Mouse (Mus musculus) telencephalon, adult 2 months (tissue): ENCODE data around the gene 1700029P11Rik.
A peak's percentile ranks its signal among the peaks of the same experiment; 100 is the strongest.
"Not testable (repeated sequence)": the region's sequence is repeated elsewhere in the genome, so short reads cannot be mapped to it uniquely, and the experiment has no call there.

Source experiments
- DNase-seq: peaks from one replicate; pipeline ENCODE4 v3.0.0-alpha.2; 2011; ENCODE audit warnings: low read depth, low spot score

1700029P11Rik gene

DNA sequence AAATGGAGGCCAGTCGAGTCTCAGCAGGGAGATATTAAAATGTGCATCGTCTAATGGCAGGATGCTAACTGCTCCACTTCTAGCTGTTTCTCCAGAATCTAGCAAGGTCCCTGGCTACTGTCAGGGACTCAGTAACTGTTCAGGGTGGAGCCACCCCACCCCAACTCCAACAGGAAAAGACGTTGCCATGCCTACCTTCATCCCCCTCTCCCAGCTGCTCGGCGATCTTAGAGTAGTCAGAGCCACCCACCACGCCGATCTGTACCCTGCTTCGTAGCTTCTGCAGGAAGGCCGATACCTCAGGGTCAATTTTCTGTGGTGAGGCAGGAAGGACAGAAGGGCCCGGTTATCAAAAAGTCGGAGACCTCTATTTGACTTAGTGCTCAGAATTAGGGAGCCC lies 22.7 kb upstream of the 1700029P11Rik start:
- DNase-seq = no peak

GRCm38 (mm10) chr15:81958906-81959305 lies 21.4 kb upstream of the 1700029P11Rik start:
- DNase-seq = no peak

DNA sequence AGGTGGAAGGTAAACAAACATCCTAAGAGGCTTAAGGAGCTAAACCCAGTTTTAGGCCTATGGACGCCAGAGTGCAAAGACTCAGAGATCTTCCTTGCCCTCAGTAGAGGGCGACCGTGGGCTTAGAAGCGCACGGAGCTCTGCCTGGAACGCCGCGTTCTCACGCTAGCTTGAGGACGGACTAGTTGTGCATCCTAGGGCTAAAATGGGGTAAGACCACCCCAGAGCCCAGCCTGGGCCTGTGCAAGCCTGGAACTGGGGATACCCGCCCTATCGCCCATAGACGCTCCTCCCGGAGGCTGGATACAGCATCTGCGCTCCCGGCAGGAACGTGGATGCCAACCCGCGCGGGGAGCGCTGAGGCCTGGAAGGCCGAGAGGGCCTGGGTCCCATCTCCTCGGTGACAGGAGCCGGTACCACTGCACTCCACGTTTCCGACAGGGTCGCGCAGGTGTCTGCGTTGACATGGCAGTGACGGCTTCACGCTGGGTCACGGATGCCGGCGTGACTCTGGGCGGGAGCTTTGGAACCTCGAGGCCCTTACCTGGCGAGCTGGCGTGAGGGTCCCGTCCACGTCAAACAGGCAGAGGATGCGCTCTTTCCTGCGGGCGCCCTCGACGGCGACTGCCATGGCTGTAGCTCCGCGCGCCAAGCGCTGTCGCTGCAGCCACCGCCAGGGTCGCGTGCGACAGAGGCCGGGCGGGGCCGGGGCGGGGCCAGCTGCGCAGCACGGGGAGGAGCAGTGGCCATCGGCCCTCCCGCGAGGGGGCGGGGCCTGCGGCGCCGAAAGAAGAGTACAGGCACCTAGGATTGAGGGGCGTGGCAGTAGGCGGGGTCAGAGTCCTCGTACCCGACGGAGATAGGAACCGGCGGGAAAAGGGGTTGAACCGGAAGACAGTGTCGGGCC lies 19.9 kb upstream of the 1700029P11Rik start, which contains the start of gene Pmm1:
Gene Pmm1, minus strand, starts transcription at position 760 of the 907 bp plus-strand sequence.
- peak; percentile 95 for DNase-seq

GRCm38 (mm10) chr15:81961078-81961451 lies 19.3 kb upstream of the 1700029P11Rik start:
- DNase-seq = no peak

GRCm38 (mm10) chr15:81964262-81964661 lies 16.1 kb upstream of the 1700029P11Rik start:
- DNase-seq = no peak

GRCm38 (mm10) chr15:81964980-81965545 lies 15.3 kb upstream of the 1700029P11Rik start:
- no peak for DNase-seq

GRCm38 (mm10) chr15:81966062-81966829 lies 14.1 kb upstream of the 1700029P11Rik start:
- no peak for DNase-seq

DNA sequence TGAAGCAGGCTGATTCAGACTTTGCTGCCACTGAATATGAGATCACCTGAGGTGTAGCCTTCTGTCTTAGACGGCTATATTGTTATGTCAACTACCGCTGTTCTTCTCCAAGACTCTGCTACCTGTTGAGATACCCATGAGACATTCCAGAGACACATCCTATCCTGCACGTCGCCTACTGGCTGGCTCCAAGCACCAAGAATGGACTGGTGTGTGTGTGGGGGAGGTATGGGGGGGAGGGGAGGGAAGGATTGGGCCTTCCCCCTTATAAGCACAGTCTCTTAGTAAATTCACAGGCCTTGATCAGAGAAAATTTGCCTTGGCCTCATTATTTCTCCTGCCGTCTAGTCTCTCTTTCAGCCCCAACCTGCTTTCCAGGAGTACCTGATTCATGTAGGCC lies 12.5 kb upstream of the 1700029P11Rik start:
- DNase-seq = no peak

DNA sequence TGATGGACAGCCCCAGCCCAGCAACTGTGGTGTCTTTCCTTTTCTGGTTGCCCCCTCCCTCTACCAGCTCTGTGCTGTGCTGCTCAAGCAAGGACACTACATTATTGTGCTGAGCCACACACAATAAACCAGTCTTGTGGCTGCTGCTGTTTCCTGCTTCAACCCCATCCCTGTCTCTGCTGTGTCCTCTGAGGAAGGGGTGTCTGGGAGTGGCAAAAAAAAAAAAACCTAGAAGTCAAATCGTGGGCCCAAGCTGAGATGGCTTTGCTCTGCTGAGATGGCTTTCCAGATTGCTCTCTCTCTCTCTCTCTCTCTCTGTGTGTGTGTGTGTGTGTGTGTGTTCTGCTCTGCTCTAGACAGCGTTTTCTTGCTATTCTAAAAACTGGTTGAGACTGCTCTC lies 11.9 kb upstream of the 1700029P11Rik start:
- DNase-seq = no peak

DNA sequence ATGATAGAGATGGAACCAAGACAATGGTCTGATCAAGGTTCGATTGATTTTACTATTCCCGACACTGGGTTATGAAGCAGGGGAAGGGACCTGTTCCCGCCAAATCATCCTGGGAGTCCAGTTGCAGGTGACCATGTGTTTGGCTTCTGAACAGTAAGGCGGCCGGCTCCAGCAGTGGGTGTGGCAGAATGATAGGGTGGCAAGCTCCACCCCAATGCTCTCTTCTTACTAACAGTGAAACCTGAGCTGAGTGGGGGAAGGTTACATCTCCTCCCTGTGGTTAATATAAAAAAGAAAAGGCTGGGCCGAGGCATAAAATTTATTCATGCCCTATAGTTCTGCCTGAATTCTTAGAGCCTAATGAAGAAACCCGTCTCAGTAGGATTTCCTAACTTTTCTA lies 11.2 kb upstream of the 1700029P11Rik start:
- DNase-seq = no peak

GRCm38 (mm10) chr15:81969635-81970034 lies 10.7 kb upstream of the 1700029P11Rik start:
- not testable (repeated sequence) for DNase-seq

GRCm38 (mm10) chr15:81970498-81970897 lies 9.8 kb upstream of the 1700029P11Rik start:
- DNase-seq = not testable (repeated sequence)

DNA sequence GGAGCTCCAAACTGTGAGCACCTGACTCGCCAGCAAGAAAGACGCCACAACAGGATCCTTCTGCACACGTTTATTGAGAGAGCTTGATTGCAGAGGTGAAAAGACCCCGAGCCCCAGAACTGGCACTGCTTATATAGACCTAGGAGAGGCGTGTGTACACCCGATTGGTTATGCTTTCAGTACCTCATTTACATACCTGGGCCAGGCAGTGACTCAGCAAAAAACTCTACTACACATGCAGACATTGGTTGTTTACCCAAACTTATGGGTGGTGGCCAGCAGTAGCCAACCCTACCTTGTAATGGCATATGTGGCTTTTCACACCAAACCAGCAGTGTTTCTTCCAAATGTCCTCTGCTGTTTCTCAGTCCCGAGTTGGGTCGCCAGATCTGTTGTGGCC lies 5.2 kb upstream of the 1700029P11Rik start:
- not testable (repeated sequence) for DNase-seq

GRCm38 (mm10) chr15:81982173-81982572 lies 1.8 kb downstream of the 1700029P11Rik start:
- DNase-seq = no peak

DNA sequence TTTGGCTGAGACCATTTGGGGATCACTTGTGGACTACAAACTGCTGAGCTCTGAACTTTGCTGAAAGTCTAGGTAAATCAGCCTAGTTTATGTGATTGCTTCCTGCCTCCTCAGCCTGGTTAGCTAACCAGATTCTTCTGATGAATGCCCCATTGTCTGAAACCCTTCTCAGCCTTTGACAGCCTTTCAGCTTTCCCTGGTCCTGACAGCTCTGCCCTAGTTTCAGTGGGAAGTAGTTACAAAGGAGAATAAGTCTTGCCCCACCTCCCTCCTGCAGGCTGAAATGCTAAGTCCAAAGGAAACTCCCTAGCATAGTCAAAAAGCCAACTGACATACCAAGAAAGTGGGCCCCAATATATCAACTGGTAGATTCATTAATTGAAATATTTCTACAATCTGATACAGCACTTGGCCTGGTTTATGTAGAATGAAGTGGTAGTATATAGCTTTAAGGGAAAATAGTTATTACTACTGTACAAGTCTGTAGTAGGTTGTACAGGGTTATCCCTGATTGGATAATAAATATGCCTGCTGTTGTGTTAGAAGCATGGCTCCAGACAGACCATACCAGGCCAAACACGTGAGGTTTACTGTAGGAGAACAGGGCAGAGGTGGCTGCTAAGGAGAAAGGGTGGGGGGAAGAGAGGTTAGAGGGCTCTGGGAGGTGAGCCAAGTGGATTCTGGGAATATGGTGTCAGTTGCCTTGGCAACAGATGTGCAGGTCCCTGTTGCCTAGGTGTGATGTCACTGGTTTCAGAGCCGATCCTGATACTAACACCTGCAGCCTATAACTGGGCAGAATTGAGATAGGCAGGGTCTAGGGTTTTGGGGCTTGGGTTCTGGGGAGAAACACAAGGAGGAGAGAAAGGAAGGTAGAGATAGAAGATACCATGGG lies 5.2 kb downstream of the 1700029P11Rik start:
- DNase-seq = no peak

- DNase-seq = no peak
Measured at GRCm38 (mm10) chr15:81987646-81988045, 7.3 kb downstream of the 1700029P11Rik start, which contains the start of gene Xrcc6. Gene Xrcc6, plus strand, starts transcription at chr15:81987835.

DNA sequence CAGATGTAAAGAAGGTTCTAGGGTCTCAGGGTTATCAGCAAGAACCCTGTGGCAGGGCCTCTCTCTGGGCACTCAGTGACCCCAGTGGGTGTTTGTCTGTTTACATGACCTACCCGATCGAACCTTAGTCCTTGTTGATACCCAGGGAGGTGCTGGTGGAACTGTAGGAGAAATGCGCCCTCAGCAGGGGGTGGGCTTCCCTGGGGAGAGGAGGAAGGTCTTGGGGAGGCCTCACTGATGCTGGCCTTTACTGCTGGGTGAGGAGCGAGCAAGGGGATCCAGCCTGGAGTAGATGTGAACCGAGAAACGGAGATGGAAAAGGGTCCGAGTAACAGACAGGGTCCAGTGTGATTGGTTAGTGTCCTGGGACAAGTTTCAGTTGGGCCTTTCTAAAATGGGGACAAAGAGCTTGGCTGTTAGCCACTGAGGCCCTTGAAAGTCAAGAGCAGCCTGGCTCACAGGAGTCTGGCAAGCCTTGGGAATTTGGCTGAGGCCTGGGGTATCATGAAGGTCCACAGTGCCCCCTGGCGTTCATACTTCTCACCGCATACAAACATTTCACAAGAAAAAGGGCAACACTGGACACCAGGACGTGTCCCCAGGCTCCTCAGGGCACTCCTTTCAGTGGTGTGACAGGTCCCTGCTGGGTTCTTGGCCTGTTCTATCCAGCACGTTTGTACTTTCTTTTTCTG lies 9.2 kb downstream of the 1700029P11Rik start:
- DNase-seq = peak; percentile 76

GRCm38 (mm10) chr15:81990549-81990948 lies 10.2 kb downstream of the 1700029P11Rik start:
- DNase-seq = no peak

GRCm38 (mm10) chr15:81993992-81994391 lies 13.7 kb downstream of the 1700029P11Rik start:
- DNase-seq = no peak

DNA sequence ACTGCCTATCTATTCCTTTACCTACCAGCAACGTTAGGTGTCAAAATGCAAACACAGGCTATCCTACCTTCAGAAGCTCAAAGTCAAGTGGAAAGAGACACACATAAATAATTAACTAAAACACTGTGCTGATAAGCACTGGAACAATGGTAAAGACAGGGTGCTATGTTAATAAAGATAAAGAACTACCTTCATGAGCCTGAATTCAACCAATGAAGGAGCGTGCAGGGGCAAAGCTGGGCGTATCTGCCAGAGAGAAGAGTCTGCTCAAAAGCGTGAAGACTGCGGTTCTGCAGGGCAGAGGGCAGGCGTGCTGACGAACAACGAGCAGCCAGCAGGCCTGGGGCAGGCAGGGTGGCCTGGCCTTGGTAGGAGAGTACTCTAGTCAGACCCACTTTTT lies 23.9 kb downstream of the 1700029P11Rik start:
- no peak for DNase-seq
